Mouse (Mus musculus): ENCODE measurements around the gene Gng13. TPM values are rescaled to one million over a fixed set of nuclear protein-coding genes. Genes with fewer than 3 reads are reported as not detected.
"Not testable (repeated sequence)": the region's sequence is repeated elsewhere in the genome, so short reads cannot be mapped to it uniquely, and the experiment has no call there.

The Gng13 gene
- polyA plus RNA-seq, 1 experiment: not detected

DNA sequence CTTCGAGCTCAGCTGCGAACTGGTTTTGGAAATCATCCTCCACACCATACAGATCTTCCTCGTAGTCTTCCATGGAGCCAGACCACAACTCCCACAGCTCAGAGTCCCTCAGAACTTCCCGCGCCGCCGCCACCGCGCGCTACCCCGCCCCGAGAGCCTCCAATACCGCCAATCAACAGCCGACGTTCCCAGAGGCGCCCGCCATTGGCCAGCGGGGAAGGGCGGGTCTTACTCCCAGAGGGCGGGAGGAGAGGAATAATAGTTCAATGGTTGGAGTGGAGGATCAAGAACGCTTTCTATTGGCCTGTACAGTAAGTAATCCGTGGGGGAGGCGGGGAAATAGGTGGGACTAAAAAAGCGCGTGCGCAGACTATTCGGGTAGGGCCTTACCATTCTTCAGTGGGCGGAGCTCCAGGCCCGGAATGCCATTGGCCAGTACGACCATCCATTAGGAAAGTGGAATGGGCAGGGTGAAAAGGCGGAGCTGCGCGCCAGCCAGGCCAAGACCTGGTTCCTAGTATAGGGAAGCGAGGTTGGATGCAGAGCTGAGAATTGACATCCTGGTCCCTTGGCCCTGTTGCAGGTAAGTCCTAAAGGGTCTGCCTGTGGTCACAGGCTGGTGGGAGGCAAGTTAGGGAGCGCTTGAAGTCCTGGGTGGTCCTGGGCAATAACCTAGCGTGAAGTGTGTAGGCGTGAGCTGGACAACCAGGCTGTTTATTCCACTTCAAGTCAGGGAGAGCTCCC is 10.5 kb downstream of the Gng13 start, which contains the start of the genes Chtf18 and Rpusd1:
Gene Chtf18 (minus strand): TSS at position 155 of the 744 bp plus-strand sequence.
Gene Rpusd1 (plus strand): TSS at position 406 of the 744 bp plus-strand sequence.
- Histone ChIP-seq H3K4me3 (replicated peaks; ENCODE audit: extremely low read depth, low read depth, low read length) (peak within 1 kb of the TSS; percentile 83), H3K4me1 (ENCODE audit: control insufficient read depth, insufficient read depth, low read length) (peaks cover 9% of the 10 kb centered on the region)
- peak; percentile 98 for DNase-seq
- peak; percentile 88; the same call in 1 of the 2 replicates for TF ChIP-seq POLR2A (IDR thresholded peaks at IDR 0.05; ENCODE audit: borderline replicate concordance, extremely low read depth, low read depth, low read length)
- TF ChIP-seq CTCF (IDR thresholded peaks at IDR 0.05; ENCODE audit: insufficient read depth, low read length): no peak
- WGBS: under 1% methylated on average over 37 of the region's 37 CpGs

DNA sequence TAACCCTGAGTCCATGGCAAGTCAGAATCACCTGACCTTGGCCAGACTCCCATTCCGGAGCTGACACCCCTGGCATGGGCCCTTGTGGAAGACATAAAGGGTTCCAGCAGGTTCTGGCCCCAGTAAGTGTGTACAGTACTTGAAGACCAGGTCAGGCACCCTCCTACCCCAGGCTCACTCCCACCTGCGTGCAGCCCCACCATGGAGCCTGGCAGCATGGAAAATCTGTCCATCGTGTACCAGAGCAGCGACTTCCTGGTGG is 11.0 kb downstream of the Gng13 start:
- no peak for TF ChIP-seq POLR2A (IDR thresholded peaks at IDR 0.05; ENCODE audit: borderline replicate concordance, extremely low read depth, low read depth, low read length)
- TF ChIP-seq CTCF (IDR thresholded peaks at IDR 0.05; ENCODE audit: insufficient read depth, low read length): no peak
- 16% methylated on average over 4 of the region's 4 CpGs for WGBS
- no peak for DNase-seq
- Histone ChIP-seq H3K4me1 (ENCODE audit: control insufficient read depth, insufficient read depth, low read length) (peaks cover 9% of the 10 kb centered on the region), H3K4me3 (replicated peaks; ENCODE audit: extremely low read depth, low read depth, low read length) (peak overlapping the region; percentile 83)

GRCm38 (mm10) chr17:25732082-25732481 is 15.1 kb downstream of the Gng13 start:
- DNase-seq: peak; percentile 80
- 29% methylated on average over 2 of the region's 2 CpGs for WGBS
- Histone ChIP-seq H3K4me3 (replicated peaks; ENCODE audit: extremely low read depth, low read depth, low read length) (no peak overlapping the region), H3K4me1 (ENCODE audit: control insufficient read depth, insufficient read depth, low read length) (peaks cover 7% of the 10 kb centered on the region)
- TF ChIP-seq POLR2A (IDR thresholded peaks at IDR 0.05; ENCODE audit: borderline replicate concordance, extremely low read depth, low read depth, low read length) (no peak), CTCF (IDR thresholded peaks at IDR 0.05; ENCODE audit: insufficient read depth, low read length) (peak; percentile 88)

DNA sequence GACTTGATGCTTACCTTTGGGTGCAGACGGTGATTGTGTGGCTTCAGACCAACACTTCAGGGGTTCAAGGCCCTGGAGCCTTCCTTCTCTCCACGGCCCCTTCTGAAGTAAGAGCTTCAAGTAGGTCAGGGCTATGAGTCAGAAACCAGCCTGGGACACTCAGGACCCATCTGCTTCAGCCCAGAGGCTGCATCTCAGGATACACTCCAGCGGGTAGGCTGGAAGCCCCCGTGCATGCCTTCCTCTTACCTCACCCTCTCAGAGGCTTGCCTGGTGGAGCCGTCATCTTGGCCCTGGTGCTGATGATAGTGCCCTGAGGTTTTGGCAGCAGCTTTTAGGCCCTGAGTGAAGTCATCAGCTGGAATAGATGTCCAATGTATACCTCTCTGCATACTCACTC is 18.3 kb downstream of the Gng13 start:
- 79% methylated on average over 5 of the region's 5 CpGs for WGBS
- Histone ChIP-seq H3K4me3 (replicated peaks; ENCODE audit: extremely low read depth, low read depth, low read length) (no peak overlapping the region), H3K4me1 (ENCODE audit: control insufficient read depth, insufficient read depth, low read length) (no peaks in the 10 kb centered on the region)
- no peak for DNase-seq
- TF ChIP-seq POLR2A (IDR thresholded peaks at IDR 0.05; ENCODE audit: borderline replicate concordance, extremely low read depth, low read depth, low read length): no peak
- TF ChIP-seq CTCF (IDR thresholded peaks at IDR 0.05; ENCODE audit: insufficient read depth, low read length): no peak

GRCm38 (mm10) chr17:25735745-25736144 is 18.8 kb downstream of the Gng13 start, which contains the start of gene Mslnl:
Gene Mslnl (plus strand): TSS chr17:25736042.
- 64% methylated on average over 3 of the region's 3 CpGs for WGBS
- TF ChIP-seq CTCF (IDR thresholded peaks at IDR 0.05; ENCODE audit: insufficient read depth, low read length) (no peak), POLR2A (IDR thresholded peaks at IDR 0.05; ENCODE audit: borderline replicate concordance, extremely low read depth, low read depth, low read length) (no peak)

DNA sequence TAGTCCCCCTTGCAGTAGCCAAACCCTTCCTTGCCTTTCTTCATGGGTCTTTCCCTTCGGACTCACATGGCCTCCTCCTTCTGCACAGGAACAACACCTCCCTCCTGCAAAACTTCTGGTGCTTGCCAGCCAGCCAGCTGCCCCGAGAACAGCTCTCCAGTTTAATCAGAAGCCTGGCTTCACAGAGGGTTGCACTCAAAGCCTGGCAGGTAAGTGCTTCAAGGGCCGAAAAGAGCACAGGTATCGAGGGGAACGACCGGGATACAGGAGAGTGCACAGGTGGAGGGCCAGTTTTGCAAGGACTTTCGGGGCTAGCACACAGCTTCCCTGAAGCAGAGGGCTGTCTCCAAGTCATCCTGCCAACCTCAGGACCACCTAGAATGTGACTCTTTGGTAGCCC is 21.9 kb downstream of the Gng13 start:
- WGBS: 56% methylated on average over 7 of the region's 7 CpGs
- no peak for TF ChIP-seq POLR2A (IDR thresholded peaks at IDR 0.05; ENCODE audit: borderline replicate concordance, extremely low read depth, low read depth, low read length)
- TF ChIP-seq CTCF (IDR thresholded peaks at IDR 0.05; ENCODE audit: insufficient read depth, low read length): no peak

More at GRCm38 (mm10) chr17:25735745-25736144, 18.8 kb downstream of the Gng13 start, which contains the start of gene Mslnl:
- no peaks in the 10 kb centered on the region for H3K4me1 ChIP-seq (ENCODE audit: control insufficient read depth, insufficient read depth, low read length)
- no peak within 1 kb of the TSS for H3K4me3 ChIP-seq (replicated peaks; ENCODE audit: extremely low read depth, low read depth, low read length)
- no peak for DNase-seq

GRCm38 (mm10) chr17:25741471-25741870 is 24.5 kb downstream of the Gng13 start:
- not testable (repeated sequence) for DNase-seq; H3K4me1 ChIP-seq (ENCODE audit: control insufficient read depth, insufficient read depth, low read length); H3K4me3 ChIP-seq (replicated peaks; ENCODE audit: extremely low read depth, low read depth, low read length)
- 66% methylated on average over 12 of the region's 12 CpGs for WGBS

More for the DNA sequence above, 21.9 kb downstream of the Gng13 start:
- Histone ChIP-seq H3K4me3 (replicated peaks; ENCODE audit: extremely low read depth, low read depth, low read length) (no peak overlapping the region), H3K4me1 (ENCODE audit: control insufficient read depth, insufficient read depth, low read length) (no peaks in the 10 kb centered on the region)
- DNase-seq: no peak

GRCm38 (mm10) chr17:25743831-25744230 is 26.9 kb downstream of the Gng13 start:
- Histone ChIP-seq H3K4me1 (ENCODE audit: control insufficient read depth, insufficient read depth, low read length) (no peaks in the 10 kb centered on the region), H3K4me3 (replicated peaks; ENCODE audit: extremely low read depth, low read depth, low read length) (no peak overlapping the region)
- no peak for DNase-seq
- TF ChIP-seq CTCF (IDR thresholded peaks at IDR 0.05; ENCODE audit: insufficient read depth, low read length) (no peak), POLR2A (IDR thresholded peaks at IDR 0.05; ENCODE audit: borderline replicate concordance, extremely low read depth, low read depth, low read length) (no peak)
- WGBS: 66% methylated on average over 9 of the region's 9 CpGs

DNA sequence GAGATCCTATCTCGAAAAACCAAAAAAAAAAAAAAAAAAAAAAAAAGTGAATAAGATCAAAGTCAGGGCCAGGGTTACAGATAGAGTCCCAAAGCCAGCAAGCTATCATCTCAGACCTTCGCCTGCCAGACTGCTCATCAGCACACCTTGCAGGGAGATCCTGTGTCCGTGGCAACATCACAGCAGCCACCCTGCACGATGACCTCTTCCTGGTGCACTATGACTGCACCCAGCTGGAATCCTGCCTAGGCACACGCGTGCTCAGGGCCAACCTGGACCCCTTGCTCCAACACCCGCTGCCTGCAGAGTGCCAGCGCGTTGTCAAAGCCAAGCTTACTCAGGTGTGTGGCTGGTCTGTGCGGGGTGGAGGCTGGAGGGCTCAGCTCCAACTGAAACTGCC is 27.3 kb downstream of the Gng13 start:
- DNase-seq: no peak
- no peak for TF ChIP-seq POLR2A (IDR thresholded peaks at IDR 0.05; ENCODE audit: borderline replicate concordance, extremely low read depth, low read depth, low read length)
- no peak for TF ChIP-seq CTCF (IDR thresholded peaks at IDR 0.05; ENCODE audit: insufficient read depth, low read length)
- 64% methylated on average over 10 of the region's 10 CpGs for WGBS
- no peaks in the 10 kb centered on the region for H3K4me1 ChIP-seq (ENCODE audit: control insufficient read depth, insufficient read depth, low read length)
- no peak overlapping the region for H3K4me3 ChIP-seq (replicated peaks; ENCODE audit: extremely low read depth, low read depth, low read length)

DNA sequence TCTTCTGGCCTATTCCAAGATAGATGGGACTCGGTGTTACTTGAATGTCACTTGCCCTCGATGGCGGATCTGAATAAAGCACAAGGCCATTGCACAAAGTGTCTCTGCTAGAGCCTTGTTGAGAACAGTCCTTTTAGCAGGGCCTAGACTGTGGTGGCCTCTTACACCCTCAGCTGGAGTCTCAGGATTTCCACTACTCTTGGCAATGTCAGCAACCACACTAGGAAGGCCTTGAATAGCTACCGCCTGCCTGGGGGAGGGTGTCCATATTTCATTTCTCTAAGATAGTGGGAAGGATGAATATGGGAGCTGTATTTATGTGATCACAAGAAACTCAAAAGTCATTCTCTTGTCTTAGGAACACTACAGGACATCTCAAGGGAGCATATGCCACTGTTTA is 31.3 kb downstream of the Gng13 start:
- Histone ChIP-seq H3K4me1 (ENCODE audit: control insufficient read depth, insufficient read depth, low read length) (no peaks in the 10 kb centered on the region), H3K4me3 (replicated peaks; ENCODE audit: extremely low read depth, low read depth, low read length) (no peak overlapping the region)
- WGBS: 82% methylated on average over 4 of the region's 4 CpGs
- no peak for DNase-seq
- no peak for TF ChIP-seq CTCF (IDR thresholded peaks at IDR 0.05; ENCODE audit: insufficient read depth, low read length)
- TF ChIP-seq POLR2A (IDR thresholded peaks at IDR 0.05; ENCODE audit: borderline replicate concordance, extremely low read depth, low read depth, low read length): no peak

All from lung, adult 2 months (tissue).